Mouse (Mus musculus) cerebellum, adult 2 months (tissue): ENCODE measurements around the gene Eif4a2.

Experiments
- CTCF ChIP-seq: fragments of 200-500 bp; IDR thresholded peaks from 2 replicates; pipeline ENCODE4 v1.5.1; 2011; ENCODE audit warnings: low read depth, mild to moderate bottlenecking, control low read depth, low read length, moderate library complexity, borderline replicate concordance; ENCODE audit not compliant: insufficient read depth
- POLR2A ChIP-seq: fragments of 200-500 bp; IDR thresholded peaks from 2 replicates; pipeline ENCODE4 v1.6.1; 2011; ENCODE audit warnings: low read length, control low read depth, borderline replicate concordance; ENCODE audit not compliant: insufficient read depth

GRCm38 (mm10) chr16:23122446-23122845, 15.2 kb downstream of the Eif4a2 start:
- no peak for TF ChIP-seq POLR2A
- no peak for TF ChIP-seq CTCF
